Mouse (Mus musculus) olfactory bulb, adult 2 months (tissue): ENCODE results near the gene Otoa.

Experiments
- CTCF ChIP-seq: fragments of 200-500 bp; IDR thresholded peaks from 2 replicates; pipeline ENCODE4 v1.5.1; 2012; ENCODE audit warnings: low read depth, mild to moderate bottlenecking, low read length, moderate library complexity; ENCODE audit not compliant: insufficient read depth
- POLR2A ChIP-seq: fragments of 200-500 bp; IDR thresholded peaks from 2 replicates; pipeline ENCODE4 v1.6.1; 2012; ENCODE audit warnings: mild to moderate bottlenecking, low read depth, low read length, moderate library complexity; ENCODE audit not compliant: insufficient read depth

GRCm38 (mm10) chr7:121053071-121053470 is 28.4 kb upstream of the Otoa start:
- TF ChIP-seq POLR2A (no peak), CTCF (no peak)
